Mouse (Mus musculus) megakaryocyte-erythroid progenitor cell, adult 5-6 weeks (primary cell): ENCODE data around the gene Rngtt. TPM values are rescaled to one million over a fixed set of nuclear protein-coding genes. Genes with fewer than 3 reads are reported as not detected.

Experiments used
- ATAC-seq: replicated peaks from 2 replicates; pipeline ENCODE4 v1.8.0; 2016; ENCODE audit warnings: mild to moderate bottlenecking, inconsistent platforms; ENCODE audit not compliant: severe bottlenecking, poor library complexity, low FRiP score, low TSS enrichment
- total RNA-seq, 2 experiments: library from RNA; stranded (forward) in 1 of 2; stranded (reverse) in 1 of 2; fragments of 200-1000, 215-1000 nt in 1 of 2; fragments of >200 nt in 1 of 2; fragmentation: Nextera tagmentation in 1 of 2; gene quantifications; 2 replicates each; pipeline ENCODE4 v1.2.3; 2014 to 2017

The Rngtt gene
- total RNA-seq, 2 experiments from 2014 or later = 34.7 to 72.8 TPM

DNA sequence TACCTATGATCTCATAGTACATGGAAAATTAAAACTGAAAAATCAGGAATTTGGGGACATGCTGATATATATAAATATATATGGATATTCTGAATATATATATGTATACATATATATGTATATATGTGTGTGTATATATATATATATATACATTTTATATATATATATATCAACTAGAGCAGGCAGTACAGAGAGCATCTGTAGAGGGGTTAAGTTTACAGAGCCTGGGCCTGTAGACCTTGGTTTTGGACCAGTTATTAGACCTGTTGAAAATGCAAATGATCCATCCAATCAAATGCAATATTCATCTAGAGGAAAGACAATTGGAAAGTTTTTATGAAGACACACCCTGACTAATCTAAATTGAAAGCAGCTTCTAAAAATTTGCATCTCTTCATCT is 187.5 kb downstream of the Rngtt start:
- ATAC-seq = no peak

DNA sequence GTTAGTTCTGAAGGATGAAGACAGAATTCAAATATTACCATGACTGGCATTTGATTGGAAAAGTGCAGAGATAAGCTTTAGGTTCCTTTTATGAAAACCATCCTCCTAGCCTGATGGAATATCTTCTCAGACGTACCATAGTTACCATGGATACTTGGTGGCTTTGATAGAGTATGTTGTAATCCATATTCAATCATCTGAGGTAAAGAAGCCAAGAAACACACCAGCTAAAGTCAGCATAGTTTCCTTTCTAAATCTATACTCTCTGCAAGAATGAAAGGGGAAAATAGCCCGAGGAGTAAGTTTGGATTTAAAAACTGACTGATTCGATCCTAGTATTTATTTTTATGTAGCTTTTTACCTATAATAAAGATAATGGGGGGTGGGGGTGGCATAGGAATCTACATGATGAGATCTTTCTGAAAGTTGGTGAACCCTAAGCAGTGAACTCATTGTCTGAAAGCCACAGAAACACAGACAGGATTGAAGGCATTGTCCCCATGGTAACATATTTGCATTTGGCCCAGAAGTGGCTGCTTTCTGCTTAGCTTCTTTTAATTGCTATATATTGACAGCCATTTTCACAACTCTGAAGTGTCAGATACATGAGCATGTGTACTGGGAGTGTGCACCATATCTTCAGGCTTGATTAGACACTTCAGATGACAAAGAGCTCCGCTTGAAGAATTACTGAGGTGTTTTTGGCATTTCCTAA is 188.2 kb downstream of the Rngtt start:
- ATAC-seq = no peak

DNA sequence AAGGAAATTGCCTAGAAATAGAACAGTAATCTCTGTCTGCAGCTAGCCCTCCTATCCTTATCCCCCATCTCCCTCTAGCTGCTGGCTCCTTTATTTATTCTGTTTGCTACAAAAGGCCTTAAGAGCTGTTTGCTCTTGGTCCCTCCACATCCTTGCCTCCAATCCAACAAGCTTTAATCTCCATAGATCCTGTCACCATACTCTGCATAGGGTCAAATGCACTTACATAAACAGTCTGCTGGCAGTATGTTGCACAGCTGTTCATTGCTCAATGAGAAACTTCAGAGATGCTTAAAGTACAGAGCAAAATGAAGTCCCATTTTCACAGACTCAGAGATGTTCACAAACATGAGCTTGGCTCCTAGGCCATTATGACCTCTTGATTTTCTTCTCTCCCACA is 196.5 kb downstream of the Rngtt start:
- no peak for ATAC-seq

DNA sequence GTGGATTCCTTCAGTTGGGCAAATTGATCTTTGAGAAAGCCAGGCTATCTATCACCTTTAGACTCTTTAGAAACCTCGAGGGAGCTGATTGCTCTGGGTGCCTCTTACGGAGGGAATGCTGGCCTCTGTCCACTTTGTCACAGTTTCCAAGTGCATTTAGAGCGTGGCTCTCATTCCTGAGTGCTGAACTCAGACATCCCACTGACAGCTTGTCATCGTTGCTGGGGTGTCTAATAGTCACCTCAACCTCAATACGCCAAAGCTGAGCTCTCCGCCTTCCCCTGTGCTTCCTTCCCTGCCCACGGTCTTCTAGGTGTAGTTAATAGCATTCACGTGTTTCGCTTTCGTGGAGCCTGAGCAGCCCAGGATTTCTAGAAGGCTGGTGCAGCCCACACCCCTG is 200.4 kb downstream of the Rngtt start:
- ATAC-seq = no peak

DNA sequence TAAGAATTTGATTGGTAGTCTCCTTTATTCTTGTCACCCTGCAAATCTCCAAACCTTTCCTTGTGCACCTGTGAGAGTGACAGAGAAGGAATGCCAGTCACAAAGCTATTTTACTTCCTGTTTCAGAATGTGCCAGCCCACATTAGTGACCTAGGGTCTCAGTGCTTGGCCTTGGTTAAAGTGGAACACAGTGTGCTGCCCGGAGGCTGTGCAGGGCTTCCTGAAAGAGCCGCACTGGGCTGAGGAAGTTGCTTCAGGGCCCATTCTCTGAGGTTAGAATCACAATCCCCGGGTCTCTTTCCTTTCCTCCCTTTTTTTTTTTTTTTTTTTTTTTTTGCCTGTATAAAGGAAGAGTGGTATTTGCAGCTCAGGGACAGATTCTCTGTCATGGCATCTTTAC is 203.3 kb downstream of the Rngtt start:
- ATAC-seq = no peak

DNA sequence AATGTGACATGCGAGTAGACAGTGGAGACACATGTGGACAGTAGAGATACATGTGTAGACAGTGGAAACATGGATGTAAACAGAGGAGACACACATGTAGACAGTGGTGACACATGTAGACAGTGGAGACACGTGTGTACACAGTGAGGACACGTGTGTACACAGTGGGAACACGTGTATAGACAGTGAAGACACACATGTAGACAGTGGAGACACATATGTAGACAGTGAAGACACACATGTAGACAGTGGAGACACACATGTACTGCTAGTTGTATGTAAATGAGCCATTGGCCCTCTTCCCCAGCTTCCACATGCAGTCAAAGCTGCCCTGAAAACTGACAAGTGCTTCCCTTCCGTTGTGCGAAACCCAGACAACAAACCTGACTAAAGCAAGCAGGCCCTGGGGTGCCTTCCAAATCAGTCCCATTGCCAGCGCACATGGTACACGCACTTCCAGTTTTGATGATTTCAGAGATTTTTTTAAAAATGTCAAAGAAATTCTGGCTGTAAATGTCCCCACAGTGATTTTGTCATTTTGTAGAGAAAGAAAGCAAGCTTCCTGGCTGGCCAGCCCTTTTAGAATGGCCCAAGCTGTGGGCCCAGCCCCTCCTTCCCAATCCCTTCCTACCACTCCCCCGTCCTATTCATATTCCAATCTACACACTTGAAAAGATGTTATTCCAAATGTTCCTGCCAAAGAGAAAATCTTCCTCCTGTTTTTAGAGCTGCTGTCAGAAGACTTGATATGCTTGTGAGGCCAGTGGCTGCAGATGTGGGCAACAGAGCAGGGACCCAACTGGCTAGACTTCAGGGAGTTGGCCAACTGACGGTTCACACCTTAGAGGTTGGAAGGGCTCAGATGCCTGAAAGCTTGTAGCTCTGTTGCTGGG is 204.2 kb downstream of the Rngtt start:
- ATAC-seq = no peak

- no peak for ATAC-seq
Measured at GRCm38 (mm10) chr4:33520196-33520595, 210.1 kb downstream of the Rngtt start.

GRCm38 (mm10) chr4:33520938-33521337 is 210.8 kb downstream of the Rngtt start:
- ATAC-seq = no peak

DNA sequence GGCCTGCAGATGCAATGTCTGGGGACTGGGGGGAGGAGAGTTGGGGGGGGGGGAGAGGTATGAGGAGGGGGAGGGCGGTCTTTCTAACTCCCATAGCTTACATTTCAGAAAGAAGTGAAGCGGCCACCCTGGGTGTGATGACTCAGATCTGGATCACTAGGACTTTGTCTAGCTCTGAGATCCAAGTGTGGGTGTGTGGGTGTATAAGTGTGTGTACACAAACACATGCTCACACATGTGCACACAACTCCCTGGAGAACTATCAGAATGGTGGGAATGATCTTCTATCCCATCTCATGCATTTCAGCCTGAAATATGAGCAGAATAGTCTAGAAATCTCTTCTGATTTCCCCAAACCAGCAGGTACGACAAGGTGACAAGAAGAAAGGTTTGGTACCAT is 213.7 kb downstream of the Rngtt start:
- no peak for ATAC-seq

DNA sequence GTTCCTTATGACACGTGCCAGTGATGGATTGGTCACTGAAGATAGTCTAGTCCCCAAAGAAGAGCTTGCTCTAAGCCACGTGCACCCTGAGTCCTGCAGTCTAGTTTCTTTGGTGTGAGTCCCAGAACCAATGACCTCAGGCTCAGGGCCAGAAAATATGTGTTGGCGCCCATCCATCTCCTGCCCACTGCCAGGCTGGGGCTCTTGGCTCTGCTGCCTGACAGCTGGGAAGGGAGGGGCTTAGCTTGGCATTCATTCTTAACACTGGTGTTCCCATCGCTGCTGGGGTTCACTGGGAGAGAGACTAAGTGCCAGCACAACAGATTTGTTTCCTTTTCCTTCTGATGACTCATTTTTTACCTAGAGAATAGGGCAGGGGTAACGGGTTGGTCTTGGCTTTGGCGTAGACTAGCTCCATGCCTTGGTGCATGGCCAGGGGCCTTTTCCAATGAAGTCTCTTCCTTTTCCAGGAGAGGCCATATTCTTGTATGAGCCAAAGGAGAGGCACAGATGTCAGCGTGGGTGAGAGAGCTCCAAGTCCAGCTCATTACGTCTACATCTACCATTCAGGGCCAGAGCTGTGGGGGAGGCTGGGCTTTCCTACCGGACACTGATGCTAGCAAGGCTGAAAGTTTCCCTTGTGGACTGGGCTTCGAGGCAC is 214.5 kb downstream of the Rngtt start:
- no peak for ATAC-seq

GRCm38 (mm10) chr4:33525272-33525671 is 215.2 kb downstream of the Rngtt start:
- no peak for ATAC-seq

DNA sequence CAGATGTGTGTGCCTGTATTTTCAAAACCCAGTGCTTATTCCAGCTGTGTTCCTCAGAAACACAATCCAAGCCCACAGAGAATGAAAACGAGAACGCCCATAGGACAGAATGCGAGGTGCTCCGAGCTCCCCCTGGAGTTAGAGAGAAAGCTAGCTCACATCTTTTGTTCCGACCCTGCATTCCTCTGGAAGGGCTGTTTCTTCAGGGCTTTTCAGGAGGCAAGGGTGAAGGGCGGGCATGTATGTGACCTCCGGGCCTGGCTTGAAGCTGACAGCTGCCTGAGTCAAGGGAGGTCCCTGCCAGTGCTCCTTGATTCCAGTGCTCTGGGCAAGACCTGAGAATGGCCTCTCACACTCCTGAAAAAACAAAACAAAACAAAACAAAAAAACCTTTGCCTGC is 216.0 kb downstream of the Rngtt start:
- no peak for ATAC-seq

- ATAC-seq = no peak
Measured at GRCm38 (mm10) chr4:33526675-33527074, 216.6 kb downstream of the Rngtt start.

DNA sequence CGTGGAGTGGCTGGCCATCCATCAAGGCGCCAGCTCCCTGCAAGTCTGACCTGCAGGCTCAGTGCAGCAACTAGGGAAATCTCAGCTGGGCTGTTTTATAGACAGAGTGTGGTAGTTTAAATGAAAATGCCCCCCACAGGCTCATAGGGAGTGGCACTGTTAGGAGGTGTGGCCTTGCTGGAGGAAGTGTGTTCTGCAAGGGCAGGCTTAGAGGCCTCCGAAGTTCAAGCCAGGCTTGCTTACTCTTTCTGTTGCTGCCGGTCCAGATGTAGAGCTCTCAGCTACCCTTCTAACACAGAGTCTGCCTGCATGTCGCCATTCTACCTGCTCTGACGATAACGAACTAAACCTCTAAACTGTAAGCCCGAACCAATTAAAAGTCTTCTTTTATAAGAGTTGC is 222.5 kb downstream of the Rngtt start:
- no peak for ATAC-seq

GRCm38 (mm10) chr4:33544755-33545576 is 234.9 kb downstream of the Rngtt start:
- no peak for ATAC-seq

DNA sequence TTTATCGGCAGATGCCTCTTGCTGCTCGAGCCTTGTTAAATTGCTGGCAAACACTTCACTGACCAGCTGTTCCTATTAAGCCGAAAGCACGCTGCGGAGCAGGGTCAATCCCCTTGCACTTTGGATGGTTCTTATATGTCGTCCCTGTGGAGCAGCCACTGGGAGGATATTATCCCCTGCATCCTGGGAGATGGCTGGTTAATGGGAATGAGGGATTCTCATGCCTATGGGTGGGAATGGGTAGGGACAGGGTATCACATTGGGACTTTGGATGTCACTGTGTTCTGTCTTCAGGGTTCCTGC is 235.4 kb downstream of the Rngtt start:
- no peak for ATAC-seq

DNA sequence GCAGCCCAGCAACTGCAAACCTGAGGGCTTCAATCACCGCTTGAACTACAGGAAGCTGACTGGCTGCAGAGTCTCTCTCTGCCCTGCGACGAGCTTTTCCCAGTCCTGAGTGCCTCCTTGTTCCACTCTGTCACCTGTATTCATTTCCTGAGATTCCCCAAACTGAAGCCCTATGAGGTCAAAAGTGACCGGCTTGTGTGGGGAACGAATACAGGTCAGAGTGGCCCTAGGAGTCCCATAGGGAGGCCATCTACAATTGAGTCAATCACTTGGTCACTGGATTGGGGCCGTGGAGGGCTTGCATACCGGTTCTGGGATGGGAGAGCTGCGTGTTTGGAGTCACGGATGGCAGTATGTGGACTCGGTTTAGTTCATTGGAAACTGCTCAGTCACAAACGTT is 236.2 kb downstream of the Rngtt start:
- no peak for ATAC-seq

GRCm38 (mm10) chr4:33547315-33547929 is 237.3 kb downstream of the Rngtt start:
- ATAC-seq = no peak

GRCm38 (mm10) chr4:33549606-33550005 is 239.5 kb downstream of the Rngtt start:
- ATAC-seq = no peak
